Mouse (Mus musculus): ENCODE data around the gene Gmps. TPM values are rescaled to one million over a fixed set of nuclear protein-coding genes. Genes with fewer than 3 reads are reported as not detected.

The Gmps gene
- polyA plus RNA-seq, 1 experiment, result 2.9 TPM

DNA sequence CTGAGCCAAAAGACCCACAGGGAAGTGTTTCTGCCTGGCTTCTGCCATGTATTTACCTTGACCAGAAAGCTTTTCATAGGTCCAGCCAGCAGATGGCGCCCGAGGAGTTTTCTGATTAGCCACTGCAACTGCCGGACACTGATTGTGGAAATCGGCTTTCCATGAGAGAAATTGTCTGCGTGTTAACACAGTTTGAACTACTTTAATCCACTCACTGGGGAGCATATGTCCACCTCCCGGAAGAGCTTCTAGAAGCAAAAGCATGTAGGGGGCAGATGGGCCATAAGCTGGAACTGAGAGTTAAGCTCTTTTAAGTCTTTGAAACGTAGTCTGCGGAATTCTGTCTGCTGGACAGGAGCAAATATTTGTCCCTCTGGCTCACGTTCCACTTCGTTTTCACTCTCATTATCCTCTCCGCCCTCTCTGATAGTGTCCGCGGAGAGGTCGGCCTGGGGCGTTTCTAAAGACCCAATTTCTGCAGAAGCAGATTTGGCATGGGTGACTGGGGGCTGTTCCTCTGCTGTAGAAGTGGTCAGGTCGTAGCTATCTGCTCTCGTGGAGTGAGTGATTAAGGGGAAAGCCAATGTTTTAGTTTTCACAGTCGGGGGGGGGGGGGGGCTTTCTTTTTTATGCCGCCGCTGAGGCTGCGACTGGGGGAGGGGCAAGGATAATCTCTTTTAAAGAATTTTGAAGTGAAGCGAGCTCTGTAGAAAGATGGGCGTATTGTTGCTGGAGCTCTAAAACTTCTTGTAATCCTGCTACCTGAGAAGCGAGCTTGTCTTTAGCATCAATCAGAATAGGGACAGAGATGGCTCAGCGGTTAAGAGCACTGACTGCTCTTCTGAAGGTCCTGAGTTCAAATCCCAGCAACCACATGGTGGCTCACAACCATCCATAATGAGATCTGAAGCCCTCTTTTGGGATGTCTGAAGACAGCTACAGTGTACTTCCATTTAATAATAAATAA lies 64.2 kb downstream of the Gmps start:
- WGBS, result 11% methylated on average over 25 of the region's 25 CpGs
- TF ChIP-seq POLR2A (IDR thresholded peaks at IDR 0.05; ENCODE audit: borderline replicate concordance, extremely low read depth, low read depth, low read length), result no peak
- peak; percentile 67 for TF ChIP-seq CTCF (IDR thresholded peaks at IDR 0.05; ENCODE audit: insufficient read depth, low read length)
- Histone ChIP-seq H3K4me3 (replicated peaks; ENCODE audit: extremely low read depth, low read depth, low read length) (peak overlapping the region; percentile 6), H3K4me1 (ENCODE audit: control insufficient read depth, insufficient read depth, low read length) (no peaks in the 10 kb centered on the region)
- DNase-seq, result peak; percentile 86

Other genes starting within 250 kb of the Gmps start
- gene Plch1, start 76.6 kb upstream of the Gmps start, polyA plus RNA-seq (2012; rRNA removed), result 0.83 and 1.2 TPM in 2 replicates
- 2.5 and 3.4 TPM in 2 replicates for gene E130311K13Rik, start 46.6 kb upstream of the Gmps start, polyA plus RNA-seq (2012; rRNA removed)
- gene Slc33a1, start 11.3 kb upstream of the Gmps start, polyA plus RNA-seq (2012; rRNA removed), result 13.8 and 14.0 TPM in 2 replicates
- 0.01 and 0.02 TPM in 2 replicates for gene Vmn2r1, start 105.4 kb downstream of the Gmps start, polyA plus RNA-seq (2012; rRNA removed)
- gene Vmn2r2, start 165.8 kb downstream of the Gmps start, polyA plus RNA-seq (2012; rRNA removed), result not detected in 2 replicates